Mouse (Mus musculus) liver, postnatal 0 days (tissue): ENCODE results near the gene Kdelr1.

Source experiments
- CTCF ChIP-seq: sonication (generic); IDR thresholded peaks from 2 replicates; pipeline ENCODE4 v1.5.1; 2016; ENCODE audit warnings: antibody characterized with exemption, low read depth
- EP300 ChIP-seq: IDR thresholded peaks from 2 replicates; pipeline ENCODE4 v1.6.1; 2016; ENCODE audit warnings: antibody characterized with exemption, low read depth, mild to moderate bottlenecking

GRCm38 (mm10) chr7:45850661-45851060 is 21.9 kb upstream of the Kdelr1 start:
- TF ChIP-seq CTCF (no peak), EP300 (no peak)
